Mouse (Mus musculus): ENCODE measurements around the gene Ostm1.
A peak's percentile ranks its signal among the peaks of the same experiment; 100 is the strongest.

DNA sequence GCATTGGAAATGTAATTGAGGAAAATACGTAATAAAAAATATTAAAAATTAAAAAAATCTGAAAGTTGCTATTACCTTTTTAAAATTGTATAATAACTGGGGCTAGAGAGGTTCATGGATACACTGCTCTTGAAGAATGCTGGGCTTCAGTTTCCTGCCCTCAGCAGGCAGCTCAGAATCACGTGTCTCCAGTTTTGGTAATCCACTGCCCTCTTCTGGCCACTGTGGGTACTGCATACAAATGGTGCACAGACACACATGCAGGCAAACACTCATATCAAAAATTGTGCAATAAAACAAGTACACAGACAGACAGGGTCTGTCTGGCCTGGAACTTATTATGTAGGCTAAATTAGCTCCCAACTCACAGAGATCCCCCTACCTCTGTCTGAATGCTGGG lies 21.3 kb downstream of the Ostm1 start:
- TF ChIP-seq CTCF (IDR thresholded peaks at IDR 0.05; ENCODE audit: low read depth), result peak; percentile 84
- TF ChIP-seq EP300 (IDR thresholded peaks at IDR 0.05; ENCODE audit: low read depth), result no peak
